Mouse (Mus musculus): ENCODE measurements at regions not wholly inside any gene's neighbourhood (a gene's known extent, or its start where the extent isn't known, plus 50 kb on each side); places are given as distances from the start of the nearest gene placed in this dataset.

DNA sequence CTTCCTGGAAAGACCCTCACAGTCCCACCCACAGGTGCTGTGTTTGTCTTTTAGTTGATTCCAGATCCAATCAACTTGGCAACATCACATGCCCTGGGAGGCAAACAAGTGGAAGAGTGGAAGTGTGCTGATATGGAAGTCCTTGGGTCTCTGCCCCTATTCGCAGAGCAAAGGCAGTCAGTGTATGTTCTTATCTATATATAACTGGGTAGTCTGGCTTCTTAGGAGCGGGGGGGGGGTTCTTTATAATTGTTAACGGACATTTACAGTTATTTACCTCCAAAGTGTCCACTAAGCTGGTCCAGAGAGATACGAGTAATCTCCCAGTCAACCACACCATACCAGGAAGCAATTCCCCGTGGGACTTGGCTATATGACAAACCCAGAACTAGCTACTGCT, 184.8 kb downstream of the Prkcq start:
- TF ChIP-seq CTCF (IDR thresholded peaks at IDR 0.05; ENCODE audit: borderline replicate concordance, control insufficient read depth, extremely low read depth, insufficient read depth, low read length, poor library complexity), result no peak
- no peak for TF ChIP-seq POLR2A (IDR thresholded peaks at IDR 0.05; ENCODE audit: control insufficient read depth, extremely low read depth, insufficient read depth, low read length, poor library complexity)
- no peak overlapping the region for H3K27ac ChIP-seq (ENCODE audit: control insufficient read depth, insufficient read depth, low read length)
- DNase-seq, result no peak
- 0 out of 2 replicates have a peak, but pooled peaks cover 3% of the 10 kb centered on the region for H3K4me1 ChIP-seq (replicated peaks; ENCODE audit: control insufficient read depth, insufficient read depth, low read length)
- WGBS, result 89% methylated on average over 5 of the region's 5 CpGs
- H3K27me3 ChIP-seq (ENCODE audit: control insufficient read depth, insufficient read depth, low read length), result no peaks in the 10 kb centered on the region
- H3K4me3 ChIP-seq (ENCODE audit: control insufficient read depth, insufficient read depth, low read length), result no peak overlapping the region
- no peaks in the 10 kb centered on the region for H3K36me3 ChIP-seq (ENCODE audit: control insufficient read depth, insufficient read depth, low read length)

DNA sequence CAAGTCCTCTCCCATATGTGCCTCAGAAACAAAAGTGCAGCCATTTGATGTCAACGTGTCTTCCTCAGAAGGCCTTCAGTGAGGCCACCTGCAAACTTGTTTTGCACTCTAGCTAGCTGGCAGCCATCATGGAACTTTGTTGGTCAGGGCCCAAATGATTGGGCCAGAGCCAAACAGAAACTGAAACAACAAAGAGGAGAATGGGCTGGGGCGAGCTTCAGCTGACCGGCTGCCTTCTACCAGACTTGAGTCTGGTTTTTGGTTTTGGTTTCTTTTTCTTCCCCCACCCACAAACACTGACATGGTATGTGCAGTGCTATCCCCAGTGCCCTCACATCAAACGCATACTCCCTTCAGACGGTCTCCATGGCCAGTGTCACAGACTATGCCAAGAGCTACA, 183.7 kb downstream of the Prkcq start:
- 91% methylated on average over 5 of the region's 5 CpGs for WGBS
- Histone ChIP-seq H3K4me1 (replicated peaks; ENCODE audit: control insufficient read depth, insufficient read depth, low read length) (0 out of 2 replicates have a peak, but pooled peaks cover 3% of the 10 kb centered on the region), H3K36me3 (ENCODE audit: control insufficient read depth, insufficient read depth, low read length) (no peaks in the 10 kb centered on the region), H3K4me3 (ENCODE audit: control insufficient read depth, insufficient read depth, low read length) (no peak overlapping the region), H3K27ac (ENCODE audit: control insufficient read depth, insufficient read depth, low read length) (no peak overlapping the region), H3K27me3 (ENCODE audit: control insufficient read depth, insufficient read depth, low read length) (no peaks in the 10 kb centered on the region)
- TF ChIP-seq CTCF (IDR thresholded peaks at IDR 0.05; ENCODE audit: borderline replicate concordance, control insufficient read depth, extremely low read depth, insufficient read depth, low read length, poor library complexity), result no peak
- no peak for TF ChIP-seq POLR2A (IDR thresholded peaks at IDR 0.05; ENCODE audit: control insufficient read depth, extremely low read depth, insufficient read depth, low read length, poor library complexity)
- no peak for DNase-seq

All from thymus, adult 2 months (tissue).